ENCODE assay signal across 8 mouse cellular contexts in genomic region chr2:68350621-68351020, GRCm38 (mm10).
A peak's percentile ranks its signal among the peaks of the same experiment; 100 is the strongest.
DNase-seq lines count a peak whose midpoint lies in the region; ATAC-seq and TF ChIP-seq lines count a peak whose summit lies in the region.

No protein-coding gene starts in this region.

- H3K36me3 ChIP-seq in testis, adult 2 months (ENCODE audit: control insufficient read depth, insufficient read depth, low read length), result no peaks in the 10 kb centered on the region
- peaks cover 4% of the 10 kb centered on the region; the same call in 1 of the 2 replicates for H3K36me3 ChIP-seq in limb, embryonic 14.5 days (ENCODE audit: control insufficient read depth, insufficient read depth, low read length)
- H3K36me3 ChIP-seq in neural tube, embryonic 14.5 days (ENCODE audit: control insufficient read depth, insufficient read depth, low read length), result no peaks in the 10 kb centered on the region

- TF ChIP-seq CTCF in testis, adult 2 months (IDR thresholded peaks at IDR 0.05; ENCODE audit: control insufficient read depth, insufficient read depth, insufficient replicate concordance, low read depth, low read length), result peak; percentile 37; the same call in 1 of the 2 replicates
- peak; percentile 39; the same call in 1 of the 2 replicates for TF ChIP-seq CTCF in embryonic fibroblast, embryonic 13.5 days (IDR thresholded peaks at IDR 0.05; ENCODE audit: borderline replicate concordance, insufficient read depth, low read length)

- peaks cover 4% of the 10 kb centered on the region; the same call in 1 of the 2 replicates for H3K4me1 ChIP-seq in testis, adult 2 months (ENCODE audit: control insufficient read depth, insufficient read depth, low read length)
- no peaks in the 10 kb centered on the region for H3K4me1 ChIP-seq in embryonic fibroblast, embryonic 13.5 days (ENCODE audit: control insufficient read depth, insufficient read depth, low read length)
- no peaks in the 10 kb centered on the region for H3K4me1 ChIP-seq in limb, embryonic 14.5 days (ENCODE audit: control insufficient read depth, insufficient read depth, low read length)
- no peaks in the 10 kb centered on the region for H3K4me1 ChIP-seq in neural tube, embryonic 14.5 days (ENCODE audit: control insufficient read depth, insufficient read depth, low read length)

- no peaks in the 10 kb centered on the region for H3K27me3 ChIP-seq in testis, adult 2 months (ENCODE audit: control insufficient read depth, insufficient read depth, low read length)
- no peaks in the 10 kb centered on the region for H3K27me3 ChIP-seq in limb, embryonic 14.5 days (ENCODE audit: control insufficient read depth, insufficient read depth, low read length)
- no peaks in the 10 kb centered on the region for H3K27me3 ChIP-seq in neural tube, embryonic 14.5 days (ENCODE audit: control insufficient read depth, insufficient read depth, low read length)

- no peak overlapping the region for H3K9ac ChIP-seq in limb, embryonic 14.5 days (ENCODE audit: low read depth, low read length, severe bottlenecking)
- H3K9ac ChIP-seq in neural tube, embryonic 14.5 days (replicated peaks; ENCODE audit: low read depth, low read length), result no peak overlapping the region

- no peak overlapping the region for H3K27ac ChIP-seq in testis, adult 2 months (ENCODE audit: control insufficient read depth, insufficient read depth, low read depth, low read length)
- H3K27ac ChIP-seq in embryonic fibroblast, embryonic 13.5 days (ENCODE audit: insufficient read depth, low read length), result no peak overlapping the region
- no peak overlapping the region for H3K27ac ChIP-seq in limb, embryonic 14.5 days (replicated peaks; ENCODE audit: low read depth, low read length)
- no peak overlapping the region for H3K27ac ChIP-seq in neural tube, embryonic 14.5 days (ENCODE audit: low read depth, low read length)

- ATAC-seq in limb, embryonic 14.5 days (ENCODE audit: low FRiP score, low read depth), result no peak
- ATAC-seq in neural tube, embryonic 14.5 days (ENCODE audit: low read depth), result peak; percentile 52; the same call in 1 of the 2 replicates

- TF ChIP-seq POLR2A in testis, adult 2 months (IDR thresholded peaks at IDR 0.05; ENCODE audit: control insufficient read depth, low read depth, low read length), result no peak
- TF ChIP-seq POLR2A in embryonic fibroblast, embryonic 13.5 days (IDR thresholded peaks at IDR 0.05; ENCODE audit: low read depth, low read length), result no peak
- TF ChIP-seq POLR2A in limb, embryonic 14.5 days (IDR thresholded peaks at IDR 0.05; ENCODE audit: borderline replicate concordance, extremely low read depth, insufficient read depth, insufficient read length), result no peak

- DNase-seq in testis, postnatal 14 days (ENCODE audit: low spot score), result no peak
- peak; percentile 91 for DNase-seq in brain, adult 2 months (ENCODE audit: low read depth, low spot score)
- DNase-seq in kidney, adult 9 months, result peak; percentile 80
- peak; percentile 77 for DNase-seq in limb, embryonic 14.5 days (ENCODE audit: low spot score)
- peak; percentile 59 for DNase-seq in yolk sac, embryonic 10.5 days (ENCODE audit: low spot score)

- H3K4me2 ChIP-seq in limb, embryonic 14.5 days (replicated peaks; ENCODE audit: low read depth, low read length, severe bottlenecking), result no peak overlapping the region
- H3K4me2 ChIP-seq in neural tube, embryonic 14.5 days (ENCODE audit: low read depth, low read length), result no peak overlapping the region

- H3K9me3 ChIP-seq in limb, embryonic 14.5 days (ENCODE audit: control insufficient read depth, low read length), result no peaks in the 10 kb centered on the region
- no peaks in the 10 kb centered on the region for H3K9me3 ChIP-seq in neural tube, embryonic 14.5 days (ENCODE audit: control insufficient read depth, low read length)

- 8% methylated on average over 6 of the region's 6 CpGs for WGBS in limb, embryonic 14.5 days
- 9% methylated on average over 6 of the region's 6 CpGs for WGBS in neural tube, embryonic 14.5 days

- H3K4me3 ChIP-seq in testis, adult 2 months (ENCODE audit: control insufficient read depth, low read depth, low read length), result no peak overlapping the region
- H3K4me3 ChIP-seq in embryonic fibroblast, embryonic 13.5 days (ENCODE audit: insufficient read depth, low read length), result no peak overlapping the region
- no peak overlapping the region for H3K4me3 ChIP-seq in limb, embryonic 14.5 days (replicated peaks; ENCODE audit: low read length)
- H3K4me3 ChIP-seq in neural tube, embryonic 14.5 days (ENCODE audit: low read depth, low read length), result no peak overlapping the region
